Mouse (Mus musculus) heart, embryonic 13.5 days (tissue): ENCODE measurements around the gene Il6ra. TPM values are rescaled to one million over a fixed set of nuclear protein-coding genes. Genes with fewer than 3 reads are reported as not detected.

Experiments
- ATAC-seq: fragments of 200-750 bp; cut with Nextera tagmentation; 2 replicates; pipeline ENCODE4 v1.8.0; 2017; ENCODE audit warnings: moderate TSS enrichment; ENCODE audit not compliant: insufficient number of reproducible peaks, low FRiP score, low TSS enrichment; ENCODE audit errors: extremely low read depth
- H3K27ac ChIP-seq: fragments of 300-500 bp; sonication (generic); replicated peaks from 2 replicates; pipeline ENCODE4 v1.5.1; 2015; ENCODE audit warnings: moderate library complexity, mild to moderate bottlenecking, inconsistent platforms
- H3K27me3 ChIP-seq: fragments of 300-500 bp; sonication (generic); replicated peaks from 2 replicates; pipeline ENCODE4 v1.6.1; 2015; ENCODE audit warnings: mild to moderate bottlenecking, inconsistent platforms
- H3K36me3 ChIP-seq: fragments of 300-500 bp; sonication (generic); 2 replicates; pipeline ENCODE4 v1.6.1; 2015; ENCODE audit warnings: mild to moderate bottlenecking, inconsistent platforms
- H3K4me1 ChIP-seq: fragments of 300-500 bp; sonication (generic); 2 replicates; pipeline ENCODE4 v1.6.1; 2015; ENCODE audit warnings: inconsistent platforms
- H3K4me2 ChIP-seq: fragments of 300-500 bp; sonication (generic); 2 replicates; pipeline ENCODE4 v1.6.1; 2015; ENCODE audit warnings: inconsistent platforms, mild to moderate bottlenecking, moderate library complexity
- H3K4me3 ChIP-seq: fragments of 300-500 bp; sonication (generic); 2 replicates; pipeline ENCODE4 v1.5.1; 2015; ENCODE audit warnings: moderate library complexity, mild to moderate bottlenecking, inconsistent platforms
- H3K9ac ChIP-seq: fragments of 300-500 bp; sonication (generic); 2 replicates; pipeline ENCODE4 v1.6.1; 2015; ENCODE audit warnings: inconsistent platforms, mild to moderate bottlenecking, moderate library complexity
- H3K9me3 ChIP-seq: fragments of 300-500 bp; sonication (generic); 2 replicates; pipeline ENCODE4 v1.6.1; 2016; ENCODE audit warnings: inconsistent platforms
- WGBS: fragments of 180-500 bp; shearing (Covaris S2); methylation state at CpG from one replicate; pipeline ENCODE4 v1.1.7; 2015; ENCODE audit warnings: mixed read lengths; 5-methylcytosine and 5-hydroxymethylcytosine counted together
- polyA plus RNA-seq: library from polyadenylated mRNA; unstranded; fragments of >200 nt; fragmentation: Nextera tagmentation; extraction: Ambion mirVana; gene quantifications from 2 replicates; pipeline ENCODE4 v1.2.1, GENCODE M21; 2015

Gene Il6ra
- polyA plus RNA-seq, result 0.74 and 0.75 TPM in 2 replicates

GRCm38 (mm10) chr3:89912543-89913391, at the start of gene Il6ra:
Gene Il6ra, minus strand, starts transcription at chr3:89913196.
- 1% methylated on average over 75 of the region's 75 CpGs for WGBS
- Histone ChIP-seq H3K27me3 (peaks cover 71% of the 10 kb centered on the region), H3K4me3 (peak within 1 kb of the TSS; percentile 61), H3K27ac (no peak within 1 kb of the TSS), H3K9ac (peak within 1 kb of the TSS; percentile 78), H3K9me3 (no peaks in the 10 kb centered on the region), H3K4me1 (peaks cover 14% of the 10 kb centered on the region), H3K4me2 (peak within 1 kb of the TSS; percentile 98), H3K36me3 (no peaks in the 10 kb centered on the region)
- ATAC-seq, result peak; percentile 59; the same call in 1 of the 2 replicates

GRCm38 (mm10) chr3:89962059-89962750, 49.2 kb upstream of the Il6ra start:
- Histone ChIP-seq H3K36me3 (peaks cover 28% of the 10 kb centered on the region), H3K4me1 (peaks cover 50% of the 10 kb centered on the region), H3K27ac (peak overlapping the region; percentile 100), H3K9me3 (no peaks in the 10 kb centered on the region), H3K9ac (peak overlapping the region; percentile 99), H3K27me3 (no peaks in the 10 kb centered on the region), H3K4me2 (peak overlapping the region; percentile 99), H3K4me3 (peak overlapping the region; percentile 96)
- WGBS, result 2% methylated on average over 14 of the region's 14 CpGs
- ATAC-seq, result no peak

- peak overlapping the region; percentile 100 for H3K27ac ChIP-seq
- WGBS, result 46% methylated on average over 4 of the region's 4 CpGs
- H3K36me3 ChIP-seq, result peaks cover 36% of the 10 kb centered on the region
- peak overlapping the region; percentile 96 for H3K4me3 ChIP-seq
- H3K9ac ChIP-seq, result peak overlapping the region; percentile 99
- no peaks in the 10 kb centered on the region for H3K27me3 ChIP-seq
- peaks cover 50% of the 10 kb centered on the region for H3K4me1 ChIP-seq
- no peak for ATAC-seq
- H3K4me2 ChIP-seq, result peak overlapping the region; percentile 99
- H3K9me3 ChIP-seq, result no peaks in the 10 kb centered on the region
These were observed 48.4 kb upstream of the Il6ra start for GRCm38 (mm10) chr3:89961436-89961835.

- WGBS, result under 1% methylated on average over 30 of the region's 30 CpGs
- Histone ChIP-seq H3K27me3 (no peaks in the 10 kb centered on the region), H3K4me1 (peaks cover 50% of the 10 kb centered on the region), H3K9ac (peak overlapping the region; percentile 99), H3K4me3 (peak overlapping the region; percentile 96), H3K9me3 (no peaks in the 10 kb centered on the region), H3K36me3 (peaks cover 40% of the 10 kb centered on the region), H3K27ac (0 out of 2 replicates have a peak overlapping the region, but pooled peaks have one; percentile 100), H3K4me2 (peak overlapping the region; percentile 99)
- peak; percentile 67 for ATAC-seq
These were observed 47.5 kb upstream of the Il6ra start for GRCm38 (mm10) chr3:89960469-89960868.

- Histone ChIP-seq H3K4me1 (peaks cover 42% of the 10 kb centered on the region), H3K4me3 (peak overlapping the region; percentile 96), H3K36me3 (peaks cover 51% of the 10 kb centered on the region), H3K27me3 (no peaks in the 10 kb centered on the region), H3K4me2 (peak overlapping the region; percentile 99), H3K9ac (peak overlapping the region; percentile 48; the same call in 1 of the 2 replicates), H3K9me3 (no peaks in the 10 kb centered on the region), H3K27ac (no peak overlapping the region; the same call in 1 of the 2 replicates)
- WGBS, result 69% methylated on average over 4 of the region's 4 CpGs
- ATAC-seq, result no peak
These were observed 46.4 kb upstream of the Il6ra start for GRCm38 (mm10) chr3:89959435-89959834.

GRCm38 (mm10) chr3:89957880-89958279, 44.9 kb upstream of the Il6ra start:
- Histone ChIP-seq H3K27ac (no peak overlapping the region), H3K36me3 (peaks cover 65% of the 10 kb centered on the region), H3K9ac (no peak overlapping the region), H3K4me1 (peaks cover 35% of the 10 kb centered on the region), H3K27me3 (no peaks in the 10 kb centered on the region), H3K4me2 (no peak overlapping the region), H3K9me3 (no peaks in the 10 kb centered on the region), H3K4me3 (no peak overlapping the region)
- 88% methylated on average over 9 of the region's 9 CpGs for WGBS
- no peak for ATAC-seq

- no peak overlapping the region for H3K27ac ChIP-seq
- no peak overlapping the region for H3K4me2 ChIP-seq
- 82% methylated on average over 7 of the region's 7 CpGs for WGBS
- H3K4me1 ChIP-seq, result peaks cover 27% of the 10 kb centered on the region
- H3K9me3 ChIP-seq, result no peaks in the 10 kb centered on the region
- H3K9ac ChIP-seq, result no peak overlapping the region
- H3K4me3 ChIP-seq, result no peak overlapping the region
- no peaks in the 10 kb centered on the region for H3K27me3 ChIP-seq
- peaks cover 81% of the 10 kb centered on the region for H3K36me3 ChIP-seq
- ATAC-seq, result no peak
These were observed 43.4 kb upstream of the Il6ra start for GRCm38 (mm10) chr3:89956177-89956971.

- Histone ChIP-seq H3K9ac (no peak overlapping the region), H3K9me3 (no peaks in the 10 kb centered on the region), H3K36me3 (peaks cover 99% of the 10 kb centered on the region), H3K4me2 (no peak overlapping the region), H3K4me1 (peaks cover 11% of the 10 kb centered on the region), H3K4me3 (no peak overlapping the region), H3K27ac (no peak overlapping the region), H3K27me3 (no peaks in the 10 kb centered on the region)
- no peak for ATAC-seq
- 9% methylated on average over 4 of the region's 4 CpGs for WGBS
These were observed 40.4 kb upstream of the Il6ra start for GRCm38 (mm10) chr3:89953420-89953819.

- Histone ChIP-seq H3K4me1 (peaks cover 11% of the 10 kb centered on the region), H3K4me3 (no peak overlapping the region), H3K36me3 (peaks cover 99% of the 10 kb centered on the region), H3K27me3 (no peaks in the 10 kb centered on the region), H3K27ac (no peak overlapping the region), H3K4me2 (no peak overlapping the region), H3K9me3 (no peaks in the 10 kb centered on the region), H3K9ac (no peak overlapping the region)
- WGBS, result 36% methylated on average over 6 of the region's 6 CpGs
- ATAC-seq, result no peak
These were observed 35.7 kb upstream of the Il6ra start for GRCm38 (mm10) chr3:89948655-89949054.

GRCm38 (mm10) chr3:89948021-89948420, 35.0 kb upstream of the Il6ra start:
- no peaks in the 10 kb centered on the region for H3K27me3 ChIP-seq
- no peak for ATAC-seq
- peaks cover 11% of the 10 kb centered on the region for H3K4me1 ChIP-seq
- peaks cover 100% of the 10 kb centered on the region for H3K36me3 ChIP-seq
- H3K4me2 ChIP-seq, result no peak overlapping the region
- H3K27ac ChIP-seq, result no peak overlapping the region
- H3K9ac ChIP-seq, result no peak overlapping the region
- no peak overlapping the region for H3K4me3 ChIP-seq
- WGBS, result 79% methylated on average over 11 of the region's 11 CpGs
- H3K9me3 ChIP-seq, result no peaks in the 10 kb centered on the region

GRCm38 (mm10) chr3:89945026-89945425, 32.0 kb upstream of the Il6ra start:
- H3K4me1 ChIP-seq, result peaks cover 11% of the 10 kb centered on the region
- no peak for ATAC-seq
- WGBS, result 83% methylated on average over 8 of the region's 8 CpGs
- H3K4me2 ChIP-seq, result no peak overlapping the region
- H3K36me3 ChIP-seq, result peaks cover 100% of the 10 kb centered on the region
- H3K27ac ChIP-seq, result no peak overlapping the region
- H3K9me3 ChIP-seq, result no peaks in the 10 kb centered on the region
- H3K9ac ChIP-seq, result no peak overlapping the region
- no peaks in the 10 kb centered on the region for H3K27me3 ChIP-seq
- H3K4me3 ChIP-seq, result no peak overlapping the region
